Mouse (Mus musculus) intestine, postnatal 0 days (tissue): ENCODE measurements at regions not wholly inside any gene's neighbourhood (a gene's known extent, or its start where the extent isn't known, plus 50 kb on each side); places are given as distances from the start of the nearest gene placed in this dataset.

Experiments used
- ATAC-seq: fragments of 200-750 bp; cut with Nextera tagmentation; 2 replicates; pipeline ENCODE4 v1.8.0; 2017; ENCODE audit warnings: mild to moderate bottlenecking, moderate TSS enrichment, moderate library complexity
- H3K27ac ChIP-seq: fragments of 300-500 bp; sonication (generic); 2 replicates; pipeline ENCODE4 v1.5.1; 2014; ENCODE audit warnings: mild to moderate bottlenecking, low read depth, low read length, moderate library complexity
- H3K27me3 ChIP-seq: fragments of 300-500 bp; sonication (generic); replicated peaks from 2 replicates; pipeline ENCODE4 v1.6.1; 2014; ENCODE audit warnings: low read length, mixed read lengths; ENCODE audit not compliant: control insufficient read depth, insufficient read depth
- H3K36me3 ChIP-seq: fragments of 300-500 bp; sonication (generic); 2 replicates; pipeline ENCODE4 v1.6.1; 2014; ENCODE audit warnings: mild to moderate bottlenecking, moderate library complexity; ENCODE audit not compliant: control insufficient read depth, insufficient read depth
- H3K4me1 ChIP-seq: fragments of 300-500 bp; sonication (generic); replicated peaks from 2 replicates; pipeline ENCODE4 v1.6.1; 2014; ENCODE audit warnings: antibody characterized with exemption, low read length, mixed read lengths; ENCODE audit not compliant: control insufficient read depth, insufficient read depth
- H3K4me2 ChIP-seq: fragments of 300-500 bp; sonication (generic); replicated peaks from 2 replicates; pipeline ENCODE4 v1.6.1; 2014; ENCODE audit warnings: low read depth, mild to moderate bottlenecking, moderate library complexity
- H3K4me3 ChIP-seq: fragments of 300-500 bp; sonication (generic); 2 replicates; pipeline ENCODE4 v1.5.1; 2014; ENCODE audit warnings: low read depth, low read length
- H3K9ac ChIP-seq: fragments of 300-500 bp; sonication (generic); 2 replicates; pipeline ENCODE4 v1.6.1; 2014; ENCODE audit warnings: mild to moderate bottlenecking, low read depth, low read length
- H3K9me3 ChIP-seq: fragments of 300-500 bp; sonication (generic); 2 replicates; pipeline ENCODE4 v1.6.1; 2016; ENCODE audit warnings: mixed run types; ENCODE audit not compliant: control insufficient read depth
- CTCF ChIP-seq: sonication (generic); IDR thresholded peaks from 2 replicates; pipeline ENCODE4 v1.5.1; 2016; ENCODE audit warnings: low read depth, mild to moderate bottlenecking, control low read depth, antibody characterized with exemption, moderate library complexity
- WGBS: fragments of 180-500 bp; shearing (Covaris S2); extraction: QIAGEN DNeasy Blood & Tissue Kit; methylation state at CpG from one replicate; pipeline ENCODE4 v1.1.7; 2014; 5-methylcytosine and 5-hydroxymethylcytosine counted together

DNA sequence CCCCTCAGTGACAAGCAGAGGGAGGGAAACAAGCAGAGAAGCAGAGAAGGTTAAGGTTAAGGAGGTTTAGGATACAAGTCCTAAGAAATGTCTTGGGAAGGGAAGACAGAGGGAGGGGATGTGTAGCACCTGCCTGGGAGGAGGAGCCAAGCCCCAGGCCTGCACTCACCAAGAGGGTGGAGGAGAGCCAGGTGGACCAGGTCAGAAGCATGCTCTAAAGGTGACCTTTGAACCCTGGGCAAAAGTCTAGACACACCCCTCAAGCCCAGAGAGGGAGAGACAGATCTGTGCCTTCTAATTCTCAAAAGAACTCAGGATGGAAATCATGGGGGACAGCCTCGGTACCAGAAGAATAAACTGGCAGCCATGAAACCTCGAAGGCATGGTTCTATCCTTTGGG is 54.4 kb upstream of the Calm2 start:
- Histone ChIP-seq H3K36me3 (no peaks in the 10 kb centered on the region), H3K9ac (no peak overlapping the region), H3K4me1 (peaks cover 13% of the 10 kb centered on the region), H3K9me3 (no peaks in the 10 kb centered on the region), H3K4me3 (no peak overlapping the region), H3K27ac (no peak overlapping the region), H3K27me3 (no peaks in the 10 kb centered on the region), H3K4me2 (no peak overlapping the region)
- TF ChIP-seq CTCF = no peak
- peak; percentile 81 for ATAC-seq
- WGBS = 31% methylated on average over 2 of the region's 2 CpGs

DNA sequence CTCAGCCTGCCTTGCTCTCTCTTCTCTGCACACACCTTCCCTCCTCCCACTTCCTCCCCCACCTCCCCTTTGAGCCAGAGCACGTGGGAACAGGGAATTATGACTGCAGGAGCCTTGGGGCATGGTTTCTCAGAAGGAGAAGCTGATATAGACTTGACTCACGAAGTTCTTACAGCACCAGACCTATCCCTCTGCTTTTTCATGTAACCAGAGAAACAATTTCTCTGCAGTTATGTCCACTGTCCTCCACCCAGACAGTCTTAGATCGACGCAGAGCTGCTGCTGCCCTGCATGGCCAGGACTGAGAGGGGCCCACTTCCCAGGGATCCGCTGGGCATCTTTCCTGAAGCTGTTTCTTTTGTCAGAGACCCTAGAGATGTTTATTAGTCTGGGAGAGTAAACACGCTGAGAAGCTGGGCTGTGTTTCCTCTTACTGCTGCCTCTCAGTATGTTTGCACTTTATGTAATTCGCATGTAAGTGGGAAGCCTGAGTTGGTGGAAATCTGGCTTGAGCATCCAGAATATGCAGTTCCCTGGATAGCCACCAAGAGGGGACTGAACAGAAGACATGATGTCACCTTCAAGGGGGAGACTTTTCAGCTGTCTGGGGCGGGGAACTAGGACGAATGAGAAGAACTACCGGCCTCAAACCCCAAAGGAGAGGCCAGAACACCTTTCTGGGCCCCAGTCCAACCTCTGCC is 55.1 kb upstream of the Calm2 start:
- H3K4me3 ChIP-seq = no peak overlapping the region
- 20% methylated on average over 10 of the region's 10 CpGs for WGBS
- H3K36me3 ChIP-seq = no peaks in the 10 kb centered on the region
- H3K9me3 ChIP-seq = no peaks in the 10 kb centered on the region
- H3K27ac ChIP-seq = peak overlapping the region; percentile 31; the same call in 1 of the 2 replicates
- H3K4me1 ChIP-seq = peaks cover 13% of the 10 kb centered on the region
- 0 out of 2 replicates have a peak overlapping the region, but pooled peaks have one; percentile 13 for H3K4me2 ChIP-seq
- H3K9ac ChIP-seq = no peak overlapping the region
- peak; percentile 65 for ATAC-seq
- no peaks in the 10 kb centered on the region for H3K27me3 ChIP-seq
- peak; percentile 46 for TF ChIP-seq CTCF

DNA sequence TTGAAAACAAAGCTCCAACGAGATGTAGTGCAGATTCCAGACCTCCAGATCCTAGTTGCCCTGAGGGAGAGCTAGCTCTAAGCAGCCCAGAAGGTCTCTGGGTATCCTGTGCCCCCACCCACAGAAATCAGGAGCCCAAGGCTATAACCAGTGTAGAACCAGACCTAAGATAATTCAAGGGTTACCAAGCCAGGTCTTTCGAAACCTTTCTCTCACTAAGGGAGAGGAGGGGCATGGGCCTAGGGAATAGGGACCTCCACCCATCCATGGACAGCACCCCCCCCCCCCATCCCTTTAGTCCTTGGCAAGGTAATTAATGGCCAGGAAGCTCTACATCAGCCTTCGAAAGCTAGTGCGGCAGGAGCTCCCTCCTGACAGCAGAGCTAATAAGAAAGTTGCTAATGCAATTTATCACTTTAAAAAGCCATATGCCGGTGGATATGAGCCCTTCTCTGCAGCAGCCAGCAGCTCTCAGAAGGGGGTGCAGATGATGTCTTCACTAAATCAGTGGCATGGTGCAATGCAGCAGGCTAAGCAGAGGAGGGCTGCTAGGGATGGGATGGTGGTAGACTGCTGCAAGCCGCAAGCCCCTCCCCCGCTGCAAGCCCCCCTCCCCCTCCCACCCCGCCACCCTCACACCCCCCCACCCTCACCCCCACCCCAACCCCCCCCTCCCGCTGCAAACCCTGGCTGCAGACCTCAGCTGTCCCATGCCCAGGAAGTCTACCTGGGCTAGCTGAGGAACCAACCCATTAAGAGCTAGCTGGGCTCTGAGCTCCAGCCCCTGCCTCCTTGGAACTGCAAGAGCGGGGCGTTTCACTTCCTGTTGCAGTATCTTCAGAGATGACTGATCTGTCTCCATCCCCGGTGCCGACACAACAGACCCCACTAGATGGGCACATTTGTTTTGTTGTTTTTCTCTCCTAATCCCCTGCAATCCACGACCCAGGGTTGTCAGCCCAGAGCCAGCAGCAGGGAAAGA is 55.9 kb upstream of the Calm2 start:
- H3K9ac ChIP-seq = no peak overlapping the region
- H3K4me1 ChIP-seq = peaks cover 13% of the 10 kb centered on the region
- H3K27ac ChIP-seq = no peak overlapping the region
- no peak for TF ChIP-seq CTCF
- no peak overlapping the region for H3K4me3 ChIP-seq
- H3K27me3 ChIP-seq = no peaks in the 10 kb centered on the region
- WGBS = 33% methylated on average over 14 of the region's 14 CpGs
- H3K9me3 ChIP-seq = no peaks in the 10 kb centered on the region
- 0 out of 2 replicates have a peak overlapping the region, but pooled peaks have one; percentile 13 for H3K4me2 ChIP-seq
- H3K36me3 ChIP-seq = no peaks in the 10 kb centered on the region
- ATAC-seq = no peak

- Histone ChIP-seq H3K27ac (no peak overlapping the region), H3K4me2 (no peak overlapping the region), H3K27me3 (no peaks in the 10 kb centered on the region), H3K9me3 (no peaks in the 10 kb centered on the region), H3K36me3 (no peaks in the 10 kb centered on the region), H3K4me1 (peaks cover 17% of the 10 kb centered on the region), H3K4me3 (no peak overlapping the region), H3K9ac (no peak overlapping the region)
- 87% methylated on average over 5 of the region's 5 CpGs for WGBS
- no peak for ATAC-seq
- no peak for TF ChIP-seq CTCF
Observed at GRCm38 (mm10) chr17:87503491-87503890, 56.8 kb upstream of the Calm2 start.

DNA sequence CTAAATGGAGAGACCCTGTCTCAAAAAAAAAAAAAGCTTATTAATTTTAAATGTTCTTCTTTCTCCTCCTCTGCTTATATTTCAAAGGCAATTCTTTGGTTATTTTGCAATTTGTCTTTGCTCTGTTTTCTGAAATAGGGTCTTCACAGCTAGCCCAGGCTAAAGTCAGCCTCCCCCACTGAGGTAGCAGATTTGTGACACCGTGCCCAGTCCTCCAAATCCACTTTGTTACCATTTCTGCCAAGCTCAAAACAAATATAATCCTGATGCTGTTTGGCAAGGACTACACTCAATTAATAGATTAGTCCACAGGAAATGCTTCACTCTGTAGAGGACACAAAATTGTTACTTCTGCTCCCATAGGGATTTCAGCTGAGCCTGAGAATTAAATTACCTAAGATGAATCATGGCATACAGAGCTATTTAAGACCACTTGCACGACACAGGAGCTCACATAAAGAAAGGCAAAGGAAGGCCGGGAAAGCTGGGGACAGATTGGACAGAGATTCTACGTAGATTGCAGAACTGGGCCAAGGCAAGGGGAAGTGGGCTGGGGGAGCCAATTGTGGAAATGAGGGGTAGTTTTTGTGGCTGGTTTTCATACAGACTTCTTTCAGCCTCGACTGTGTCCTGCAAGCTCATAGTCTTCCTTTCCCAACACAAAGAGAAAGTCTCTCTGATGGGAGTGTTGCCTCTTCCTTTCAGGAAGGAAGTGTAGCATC is 58.4 kb upstream of the Calm2 start:
- no peak overlapping the region for H3K4me3 ChIP-seq
- H3K9me3 ChIP-seq = no peaks in the 10 kb centered on the region
- no peaks in the 10 kb centered on the region for H3K27me3 ChIP-seq
- ATAC-seq = no peak
- no peak overlapping the region for H3K9ac ChIP-seq
- no peak for TF ChIP-seq CTCF
- H3K36me3 ChIP-seq = no peaks in the 10 kb centered on the region
- H3K27ac ChIP-seq = no peak overlapping the region
- WGBS = 77% methylated on average over 5 of the region's 5 CpGs
- H3K4me2 ChIP-seq = no peak overlapping the region
- H3K4me1 ChIP-seq = peaks cover 17% of the 10 kb centered on the region

- Histone ChIP-seq H3K36me3 (no peaks in the 10 kb centered on the region), H3K4me2 (no peak overlapping the region), H3K4me3 (no peak overlapping the region), H3K27me3 (no peaks in the 10 kb centered on the region), H3K4me1 (0 out of 2 replicates have a peak, but pooled peaks cover 7% of the 10 kb centered on the region), H3K9ac (no peak overlapping the region), H3K27ac (no peak overlapping the region), H3K9me3 (no peaks in the 10 kb centered on the region)
- TF ChIP-seq CTCF = no peak
- WGBS = 72% methylated on average over 8 of the region's 8 CpGs
- ATAC-seq = no peak
Observed at GRCm38 (mm10) chr17:87507848-87508247, 61.1 kb upstream of the Calm2 start.
